Mouse (Mus musculus) lung, postnatal 0 days (tissue): Measurements from ENCODE around the gene Rptor. TPM values are rescaled to one million over a fixed set of nuclear protein-coding genes. Genes with fewer than 3 reads are reported as not detected.

Experiments
- ATAC-seq: fragments of 200-750 bp; cut with Nextera tagmentation; 2 replicates; pipeline ENCODE4 v1.8.0; 2017; ENCODE audit warnings: moderate library complexity
- DNase-seq: peaks from one replicate; pipeline ENCODE4 v3.0.0-alpha.2; 2016; ENCODE audit warnings: low spot score
- H3K27ac ChIP-seq: fragments of 300-500 bp; sonication (generic); 2 replicates; pipeline ENCODE4 v1.5.1; 2014; ENCODE audit warnings: antibody characterized with exemption, mild to moderate bottlenecking, low read length, mixed read lengths
- H3K27me3 ChIP-seq: fragments of 300-500 bp; sonication (generic); replicated peaks from 2 replicates; pipeline ENCODE4 v1.6.1; 2014; ENCODE audit warnings: low read length, mixed read lengths; ENCODE audit not compliant: insufficient read depth
- H3K36me3 ChIP-seq: fragments of 300-500 bp; sonication (generic); 2 replicates; pipeline ENCODE4 v1.6.1; 2014; ENCODE audit warnings: low read length, mixed read lengths; ENCODE audit not compliant: insufficient read depth
- H3K4me1 ChIP-seq: fragments of 300-500 bp; sonication (generic); 2 replicates; pipeline ENCODE4 v1.6.1; 2014; ENCODE audit warnings: antibody characterized with exemption, low read depth, low read length, mixed read lengths; ENCODE audit not compliant: insufficient read depth
- H3K4me2 ChIP-seq: fragments of 300-500 bp; sonication (generic); replicated peaks from 2 replicates; pipeline ENCODE4 v1.6.1; 2014; ENCODE audit warnings: low read depth, mild to moderate bottlenecking, low read length, moderate library complexity, mixed read lengths
- H3K4me3 ChIP-seq: fragments of 300-500 bp; sonication (generic); 2 replicates; pipeline ENCODE4 v1.5.1; 2014; ENCODE audit warnings: low read depth, low read length
- H3K9ac ChIP-seq: fragments of 300-500 bp; sonication (generic); replicated peaks from 2 replicates; pipeline ENCODE4 v1.6.1; 2014; ENCODE audit warnings: low read depth, mild to moderate bottlenecking
- H3K9me3 ChIP-seq: fragments of 300-500 bp; sonication (generic); 2 replicates; pipeline ENCODE4 v1.6.1; 2016; ENCODE audit warnings: low read length, mixed read lengths
- CTCF ChIP-seq: IDR thresholded peaks from 2 replicates; pipeline ENCODE4 v1.5.1; 2016; ENCODE audit warnings: antibody characterized with exemption, mild to moderate bottlenecking
- EP300 ChIP-seq: IDR thresholded peaks from 2 replicates; pipeline ENCODE4 v1.6.1; 2016; ENCODE audit warnings: antibody characterized with exemption, mild to moderate bottlenecking, control low read depth
- WGBS: fragments of 180-500 bp; shearing (Covaris S2); extraction: QIAGEN DNeasy Blood & Tissue Kit; methylation state at CpG from one replicate; pipeline ENCODE4 v1.1.7; 2014; 5-methylcytosine and 5-hydroxymethylcytosine counted together
- polyA plus RNA-seq: library from polyadenylated mRNA; unstranded; fragments of >200 nt; fragmentation: Nextera tagmentation; extraction: Ambion mirVana; gene quantifications from 2 replicates; pipeline ENCODE4 v1.2.1, GENCODE M21; 2015

Rptor gene
- polyA plus RNA-seq, 1 experiment from 2014 or later = 5.3 TPM

DNA sequence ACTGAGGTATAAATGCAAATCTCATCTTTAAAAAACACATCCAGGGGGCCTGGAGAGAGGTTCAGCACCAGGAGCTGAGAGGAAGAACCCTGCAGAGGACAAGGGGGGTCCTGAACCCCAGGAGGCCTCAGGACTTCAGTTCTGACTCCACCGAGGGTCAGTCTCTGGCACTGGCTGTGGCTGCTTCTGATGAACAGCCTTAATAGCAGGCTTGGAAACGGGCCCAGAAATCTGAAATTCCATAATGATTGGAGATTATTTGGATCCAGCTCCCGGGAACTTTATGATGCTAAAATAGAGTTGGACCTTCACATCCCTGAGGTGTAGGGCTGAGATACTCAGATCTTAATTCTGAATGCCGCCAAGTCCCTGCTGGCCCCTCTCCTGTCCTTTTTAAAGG lies 25.9 kb upstream of the Rptor start:
- Histone ChIP-seq H3K27ac (no peak overlapping the region), H3K36me3 (no peaks in the 10 kb centered on the region), H3K4me3 (no peak overlapping the region), H3K4me1 (no peaks in the 10 kb centered on the region), H3K9ac (no peak overlapping the region), H3K4me2 (no peak overlapping the region), H3K27me3 (no peaks in the 10 kb centered on the region), H3K9me3 (no peaks in the 10 kb centered on the region)
- DNase-seq (peak; percentile 27), ATAC-seq (no peak)
- 8% methylated on average over 4 of the region's 4 CpGs for WGBS
- TF ChIP-seq CTCF (no peak), EP300 (no peak)

DNA sequence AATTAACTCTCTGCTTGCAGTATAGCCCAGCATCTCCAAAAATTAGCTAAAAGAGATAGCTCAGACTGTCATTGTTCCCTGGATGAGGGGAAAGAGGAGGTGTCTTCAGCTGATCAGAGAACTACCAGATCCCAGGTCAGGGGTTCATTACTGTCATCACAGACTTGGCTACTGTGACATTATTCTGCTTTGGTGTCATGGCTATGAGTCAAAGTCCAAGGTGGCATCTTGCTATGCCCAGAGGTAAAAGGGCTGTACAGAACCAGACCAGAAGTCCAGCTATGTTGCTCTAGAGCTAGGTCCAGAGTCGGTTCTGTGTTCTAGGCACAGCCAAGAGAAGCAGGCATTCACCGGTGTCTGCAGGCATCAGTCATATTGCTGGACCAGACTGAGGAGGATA lies 25.0 kb upstream of the Rptor start:
- Histone ChIP-seq H3K27ac (no peak overlapping the region), H3K36me3 (no peaks in the 10 kb centered on the region), H3K4me3 (no peak overlapping the region), H3K9ac (no peak overlapping the region), H3K4me2 (no peak overlapping the region), H3K27me3 (no peaks in the 10 kb centered on the region), H3K4me1 (no peaks in the 10 kb centered on the region), H3K9me3 (no peaks in the 10 kb centered on the region)
- no peak for ATAC-seq
- DNase-seq = no peak
- WGBS = 91% methylated on average over 2 of the region's 2 CpGs
- no peak for TF ChIP-seq CTCF
- no peak for TF ChIP-seq EP300

DNA sequence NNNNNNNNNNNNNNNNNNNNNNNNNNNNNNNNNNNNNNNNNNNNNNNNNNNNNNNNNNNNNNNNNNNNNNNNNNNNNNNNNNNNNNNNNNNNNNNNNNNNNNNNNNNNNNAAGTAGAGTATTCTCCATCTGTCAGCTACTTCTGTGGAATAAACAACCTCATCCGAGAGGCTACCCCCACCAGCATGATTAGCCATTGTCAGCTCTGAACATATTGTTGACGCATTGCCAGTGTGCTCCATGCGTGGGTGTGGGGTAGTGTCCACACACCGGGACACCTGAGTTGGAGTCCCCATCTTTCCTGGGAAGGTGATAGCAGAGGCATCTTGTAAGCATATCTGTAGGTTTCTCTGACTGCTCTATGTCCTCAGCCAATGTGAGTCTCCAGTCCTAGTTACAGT lies 16.2 kb upstream of the Rptor start:
- WGBS = 45% methylated on average over 4 of the region's 4 CpGs
- no peak for DNase-seq
- Histone ChIP-seq H3K4me1 (no peaks in the 10 kb centered on the region), H3K9ac (no peak overlapping the region), H3K9me3 (no peaks in the 10 kb centered on the region), H3K36me3 (no peaks in the 10 kb centered on the region), H3K4me2 (no peak overlapping the region), H3K27ac (no peak overlapping the region), H3K27me3 (no peaks in the 10 kb centered on the region), H3K4me3 (no peak overlapping the region)
- no peak for TF ChIP-seq CTCF
- ATAC-seq = no peak

DNA sequence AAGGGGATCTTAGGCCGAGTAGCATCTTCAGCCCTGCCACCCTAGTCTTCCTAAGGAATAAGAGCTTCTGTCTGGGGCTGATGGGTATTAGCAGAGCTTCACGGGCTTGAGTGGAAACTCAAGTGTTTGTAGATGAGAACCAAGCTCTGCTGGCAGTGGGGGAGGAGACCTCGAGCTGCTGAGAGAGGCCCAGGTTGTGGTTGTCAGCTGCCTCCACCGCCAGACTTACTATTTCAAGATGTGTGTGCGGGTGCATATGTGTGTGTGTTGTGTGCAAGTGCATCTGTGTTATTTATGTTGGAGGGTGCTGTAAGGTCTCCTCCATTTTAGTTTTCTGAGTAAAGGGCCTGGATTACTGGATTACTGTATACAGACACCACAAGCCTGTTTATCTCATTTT lies 15.6 kb upstream of the Rptor start:
- DNase-seq (no peak), ATAC-seq (no peak)
- no peaks in the 10 kb centered on the region for H3K9me3 ChIP-seq
- H3K4me2 ChIP-seq = no peak overlapping the region
- WGBS = 50% methylated on average over 5 of the region's 5 CpGs
- H3K36me3 ChIP-seq = no peaks in the 10 kb centered on the region
- H3K27ac ChIP-seq = no peak overlapping the region
- no peak for TF ChIP-seq EP300
- no peak for TF ChIP-seq CTCF
- H3K27me3 ChIP-seq = no peaks in the 10 kb centered on the region
- no peak overlapping the region for H3K9ac ChIP-seq
- no peak overlapping the region for H3K4me3 ChIP-seq
- H3K4me1 ChIP-seq = no peaks in the 10 kb centered on the region

DNA sequence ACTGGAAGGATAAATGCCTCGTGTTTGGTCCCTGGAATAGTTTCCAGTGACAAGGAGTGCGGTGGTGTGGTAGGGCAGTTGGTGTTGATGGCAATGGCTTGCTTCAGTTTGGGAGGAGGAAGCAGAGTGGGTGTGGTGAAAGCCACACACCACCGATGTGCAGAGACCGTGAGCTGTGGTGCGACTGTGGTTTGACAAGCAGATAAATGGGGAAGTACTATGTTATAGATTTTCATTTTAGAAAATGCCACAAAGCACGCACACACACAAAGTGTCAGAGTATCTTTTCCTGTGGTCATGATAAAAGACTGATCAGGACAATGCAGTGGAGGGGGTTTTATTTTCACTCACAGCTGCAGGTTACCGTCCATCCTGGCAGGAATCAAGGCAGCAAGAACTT lies 13.5 kb upstream of the Rptor start:
- Histone ChIP-seq H3K27ac (no peak overlapping the region), H3K4me1 (no peaks in the 10 kb centered on the region), H3K36me3 (no peaks in the 10 kb centered on the region), H3K9ac (no peak overlapping the region), H3K4me3 (no peak overlapping the region), H3K27me3 (no peaks in the 10 kb centered on the region), H3K4me2 (no peak overlapping the region), H3K9me3 (no peaks in the 10 kb centered on the region)
- ATAC-seq (no peak), DNase-seq (no peak)
- 73% methylated on average over 7 of the region's 7 CpGs for WGBS
- TF ChIP-seq EP300 (no peak), CTCF (no peak)

DNA sequence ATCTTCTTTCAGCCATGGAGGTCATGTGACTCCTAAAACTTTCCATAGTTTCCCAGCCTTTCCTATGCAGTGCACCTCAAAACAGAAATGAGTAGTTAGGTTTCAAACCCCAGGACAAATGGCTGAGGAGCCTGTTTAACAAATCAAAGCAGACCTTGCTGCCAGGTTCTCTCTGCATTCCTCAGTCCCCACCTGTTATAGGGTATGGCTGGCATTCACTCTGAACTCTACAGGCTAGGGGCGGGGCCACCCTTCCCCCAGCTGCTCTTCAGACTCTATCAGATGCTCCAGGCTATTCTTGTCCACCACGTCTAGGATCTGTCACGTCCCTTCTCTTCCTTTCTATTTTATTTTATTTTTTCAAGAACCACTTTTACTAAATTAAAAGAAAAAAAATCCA lies 8.7 kb upstream of the Rptor start:
- Histone ChIP-seq H3K9me3 (no peaks in the 10 kb centered on the region), H3K9ac (no peak overlapping the region), H3K27ac (no peak overlapping the region), H3K36me3 (no peaks in the 10 kb centered on the region), H3K4me2 (no peak overlapping the region), H3K4me3 (no peak overlapping the region), H3K27me3 (no peaks in the 10 kb centered on the region), H3K4me1 (no peaks in the 10 kb centered on the region)
- 0 out of 2 replicates have a peak, but pooled peaks have one; percentile 11 for TF ChIP-seq EP300
- no peak for TF ChIP-seq CTCF
- 34% methylated on average over 3 of the region's 3 CpGs for WGBS
- peak; percentile 53; the same call in 1 of the 2 replicates for ATAC-seq
- DNase-seq = no peak

DNA sequence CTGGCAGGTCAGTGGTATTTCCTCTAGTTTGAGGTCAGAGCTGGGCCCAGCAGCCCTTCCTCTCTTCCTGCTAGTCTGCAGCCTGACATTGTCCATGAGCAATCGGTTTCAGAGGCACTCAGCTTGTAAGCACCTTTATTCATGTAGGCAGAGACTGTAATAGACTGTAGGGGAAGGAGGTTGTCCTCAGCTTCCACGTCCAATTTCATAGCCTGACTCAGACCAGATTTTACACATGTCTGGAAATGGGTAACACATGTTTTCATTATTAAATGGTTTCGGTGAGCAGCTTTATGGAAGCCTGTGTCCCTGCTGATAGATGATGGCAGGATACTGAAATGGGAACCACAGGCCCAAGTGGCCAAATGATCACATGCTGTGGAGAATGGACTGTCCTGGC lies 3.8 kb upstream of the Rptor start:
- Histone ChIP-seq H3K27ac (no peak overlapping the region), H3K36me3 (no peaks in the 10 kb centered on the region), H3K4me2 (no peak overlapping the region), H3K9me3 (no peaks in the 10 kb centered on the region), H3K4me1 (no peaks in the 10 kb centered on the region), H3K27me3 (no peaks in the 10 kb centered on the region), H3K4me3 (no peak overlapping the region), H3K9ac (no peak overlapping the region)
- DNase-seq = no peak
- no peak for ATAC-seq
- 49% methylated on average over 3 of the region's 3 CpGs for WGBS
- no peak for TF ChIP-seq CTCF
- TF ChIP-seq EP300 = no peak
